Mouse (Mus musculus) lung, postnatal 0 days (tissue): ENCODE measurements around the gene Mob3b.

Experiments used
- CTCF ChIP-seq: IDR thresholded peaks from 2 replicates; pipeline ENCODE4 v1.5.1; 2016; ENCODE audit warnings: antibody characterized with exemption, mild to moderate bottlenecking
- EP300 ChIP-seq: IDR thresholded peaks from 2 replicates; pipeline ENCODE4 v1.6.1; 2016; ENCODE audit warnings: antibody characterized with exemption, mild to moderate bottlenecking, control low read depth

GRCm38 (mm10) chr4:35112452-35112851, 44.8 kb downstream of the Mob3b start:
- TF ChIP-seq EP300 (no peak), CTCF (no peak)
